Mouse (Mus musculus): Measurements from ENCODE around the gene Kdelc2. TPM values are rescaled to one million over a fixed set of nuclear protein-coding genes. Genes with fewer than 3 reads are reported as not detected.
A peak's percentile ranks its signal among the peaks of the same experiment; 100 is the strongest.

Gene Kdelc2
- polyA plus RNA-seq, 1 experiment = 1.4 TPM

DNA sequence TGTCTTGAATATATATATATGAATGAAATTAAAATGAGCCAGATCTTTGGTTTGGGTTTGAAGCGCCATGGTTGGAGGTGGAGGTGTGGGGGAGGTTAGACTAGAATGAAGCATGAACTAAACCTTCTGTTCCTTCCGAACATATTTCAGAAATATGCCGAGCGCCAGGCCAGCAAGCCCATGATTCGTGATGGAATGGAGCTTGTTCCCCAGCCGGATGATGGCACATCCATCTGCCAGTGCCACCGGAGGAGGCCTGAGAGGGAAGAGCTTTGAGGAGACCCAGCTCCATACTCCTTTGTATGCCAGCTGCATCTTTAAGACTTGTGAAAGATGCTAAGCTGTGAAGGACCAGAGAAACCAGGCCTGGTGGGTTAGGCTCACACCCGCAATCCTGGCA is 15.7 kb downstream of the Kdelc2 start:
- H3K27ac ChIP-seq (ENCODE audit: control insufficient read depth, insufficient read depth, low read depth, low read length) = no peak overlapping the region
- TF ChIP-seq POLR2A (IDR thresholded peaks at IDR 0.05; ENCODE audit: control insufficient read depth, low read depth, low read length) = no peak
- no peak for TF ChIP-seq CTCF (IDR thresholded peaks at IDR 0.05; ENCODE audit: control insufficient read depth, insufficient read depth, insufficient replicate concordance, low read depth, low read length)

DNA sequence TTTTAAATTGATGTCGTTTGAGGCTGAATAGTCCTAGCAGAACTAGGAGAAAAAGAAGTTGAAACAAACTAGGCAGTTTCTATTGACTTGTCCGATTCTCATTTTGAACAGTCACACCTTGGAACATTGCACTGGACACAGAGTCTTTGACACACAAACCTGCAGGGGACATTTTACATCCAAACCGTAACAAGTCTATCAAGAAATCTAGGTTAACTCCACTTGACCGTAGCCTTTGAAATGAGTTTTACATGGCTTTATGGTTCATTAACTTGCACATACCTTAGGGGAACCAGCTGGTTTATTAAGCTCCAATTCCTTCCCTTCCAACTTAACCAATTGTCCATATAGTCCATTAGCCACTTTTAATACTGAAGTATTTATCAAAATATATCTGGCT is 16.9 kb downstream of the Kdelc2 start:
- no peak for TF ChIP-seq CTCF (IDR thresholded peaks at IDR 0.05; ENCODE audit: control insufficient read depth, insufficient read depth, insufficient replicate concordance, low read depth, low read length)
- Histone ChIP-seq H3K27ac (ENCODE audit: control insufficient read depth, insufficient read depth, low read depth, low read length) (no peak overlapping the region), H3K27me3 (ENCODE audit: control insufficient read depth, insufficient read depth, low read length) (no peaks in the 10 kb centered on the region), H3K36me3 (ENCODE audit: control insufficient read depth, insufficient read depth, low read length) (no peaks in the 10 kb centered on the region), H3K4me3 (ENCODE audit: control insufficient read depth, low read depth, low read length) (no peak overlapping the region), H3K4me1 (ENCODE audit: control insufficient read depth, insufficient read depth, low read length) (peaks cover 18% of the 10 kb centered on the region)

More for the DNA sequence above, 15.7 kb downstream of the Kdelc2 start:
- H3K4me3 ChIP-seq (ENCODE audit: control insufficient read depth, low read depth, low read length) = no peak overlapping the region
- H3K4me1 ChIP-seq (ENCODE audit: control insufficient read depth, insufficient read depth, low read length) = peaks cover 11% of the 10 kb centered on the region
- no peaks in the 10 kb centered on the region for H3K36me3 ChIP-seq (ENCODE audit: control insufficient read depth, insufficient read depth, low read length)
- no peaks in the 10 kb centered on the region for H3K27me3 ChIP-seq (ENCODE audit: control insufficient read depth, insufficient read depth, low read length)

DNA sequence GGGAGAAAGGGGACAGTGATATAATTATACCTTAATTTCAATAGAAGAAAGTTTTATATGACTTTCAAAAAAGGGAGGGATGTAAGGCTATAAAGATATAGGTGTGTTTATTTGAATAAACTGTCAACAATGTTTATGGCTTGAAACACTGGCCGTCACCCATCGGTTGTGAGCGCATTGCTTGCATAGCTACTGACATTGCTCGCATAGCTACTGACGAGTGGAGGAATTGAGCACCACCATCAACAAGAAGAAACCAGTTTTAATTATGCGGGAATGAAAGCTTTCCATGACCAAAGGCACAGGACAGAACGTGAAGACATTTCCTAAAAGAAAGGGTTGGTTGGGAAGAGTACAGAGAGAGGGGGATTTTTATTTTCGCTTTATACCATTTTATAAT is 17.3 kb downstream of the Kdelc2 start:
- Histone ChIP-seq H3K4me1 (ENCODE audit: control insufficient read depth, insufficient read depth, low read length) (peaks cover 19% of the 10 kb centered on the region), H3K27me3 (ENCODE audit: control insufficient read depth, insufficient read depth, low read length) (no peaks in the 10 kb centered on the region), H3K4me3 (ENCODE audit: control insufficient read depth, low read depth, low read length) (no peak overlapping the region), H3K36me3 (ENCODE audit: control insufficient read depth, insufficient read depth, low read length) (no peaks in the 10 kb centered on the region), H3K27ac (ENCODE audit: control insufficient read depth, insufficient read depth, low read depth, low read length) (no peak overlapping the region)
- TF ChIP-seq CTCF (IDR thresholded peaks at IDR 0.05; ENCODE audit: control insufficient read depth, insufficient read depth, insufficient replicate concordance, low read depth, low read length) (no peak), POLR2A (IDR thresholded peaks at IDR 0.05; ENCODE audit: control insufficient read depth, low read depth, low read length) (no peak)

DNA sequence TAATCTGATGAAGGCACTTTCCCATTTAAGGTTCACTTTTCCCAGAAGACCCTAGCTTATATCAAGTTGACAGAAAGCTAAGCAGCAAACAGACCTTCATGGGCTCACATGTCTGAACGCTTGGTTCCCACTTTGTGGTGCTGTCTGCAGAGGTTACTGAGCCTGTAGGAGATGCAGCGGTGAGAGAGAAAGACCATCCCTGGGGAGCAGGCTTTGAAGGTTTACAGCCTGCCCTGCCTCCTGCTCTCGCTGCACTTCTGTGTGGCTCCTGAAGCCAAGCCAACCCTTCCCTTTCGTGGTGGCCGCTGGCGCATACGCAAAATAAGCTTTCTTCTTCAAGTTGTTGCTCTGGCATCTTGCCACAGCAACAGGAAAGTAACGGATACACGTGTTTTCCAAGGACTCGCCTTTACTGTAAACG is 18.5 kb downstream of the Kdelc2 start, which contains the start of gene 4930550C14Rik:
4930550C14Rik (plus strand) TSS at position 35 of the 421 bp plus-strand sequence.
- Histone ChIP-seq H3K4me1 (ENCODE audit: control insufficient read depth, insufficient read depth, low read length) (peaks cover 19% of the 10 kb centered on the region), H3K4me3 (ENCODE audit: control insufficient read depth, low read depth, low read length) (peak within 1 kb of the TSS; percentile 62), H3K36me3 (ENCODE audit: control insufficient read depth, insufficient read depth, low read length) (no peaks in the 10 kb centered on the region), H3K27me3 (ENCODE audit: control insufficient read depth, insufficient read depth, low read length) (no peaks in the 10 kb centered on the region), H3K27ac (ENCODE audit: control insufficient read depth, insufficient read depth, low read depth, low read length) (peak within 1 kb of the TSS; percentile 69)
- no peak for TF ChIP-seq CTCF (IDR thresholded peaks at IDR 0.05; ENCODE audit: control insufficient read depth, insufficient read depth, insufficient replicate concordance, low read depth, low read length)
- TF ChIP-seq POLR2A (IDR thresholded peaks at IDR 0.05; ENCODE audit: control insufficient read depth, low read depth, low read length) = no peak

DNA sequence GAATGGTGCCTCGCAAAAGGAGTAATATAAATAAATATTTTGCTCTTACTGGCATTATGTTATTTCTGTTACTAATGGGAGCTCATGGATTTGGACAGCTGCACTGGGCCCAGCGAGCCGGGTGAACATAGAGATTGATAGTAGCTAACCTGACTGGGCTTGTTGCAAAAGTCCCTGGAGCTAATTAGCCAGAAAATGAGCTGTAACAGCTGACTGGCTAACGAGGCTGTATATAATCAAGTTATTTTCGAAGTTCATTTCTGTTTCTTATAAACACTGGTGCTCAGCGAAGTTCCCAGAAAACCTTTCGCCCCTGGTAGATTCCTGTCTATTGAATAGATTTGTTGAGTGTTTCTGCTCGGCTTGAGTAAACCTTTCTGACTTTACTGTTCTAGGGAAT is 19.2 kb downstream of the Kdelc2 start:
- no peaks in the 10 kb centered on the region for H3K27me3 ChIP-seq (ENCODE audit: control insufficient read depth, insufficient read depth, low read length)
- no peak overlapping the region for H3K27ac ChIP-seq (ENCODE audit: control insufficient read depth, insufficient read depth, low read depth, low read length)
- H3K4me3 ChIP-seq (ENCODE audit: control insufficient read depth, low read depth, low read length) = no peak overlapping the region
- no peaks in the 10 kb centered on the region for H3K36me3 ChIP-seq (ENCODE audit: control insufficient read depth, insufficient read depth, low read length)
- H3K4me1 ChIP-seq (ENCODE audit: control insufficient read depth, insufficient read depth, low read length) = peaks cover 18% of the 10 kb centered on the region
- TF ChIP-seq CTCF (IDR thresholded peaks at IDR 0.05; ENCODE audit: control insufficient read depth, insufficient read depth, insufficient replicate concordance, low read depth, low read length) = no peak
- no peak for TF ChIP-seq POLR2A (IDR thresholded peaks at IDR 0.05; ENCODE audit: control insufficient read depth, low read depth, low read length)

DNA sequence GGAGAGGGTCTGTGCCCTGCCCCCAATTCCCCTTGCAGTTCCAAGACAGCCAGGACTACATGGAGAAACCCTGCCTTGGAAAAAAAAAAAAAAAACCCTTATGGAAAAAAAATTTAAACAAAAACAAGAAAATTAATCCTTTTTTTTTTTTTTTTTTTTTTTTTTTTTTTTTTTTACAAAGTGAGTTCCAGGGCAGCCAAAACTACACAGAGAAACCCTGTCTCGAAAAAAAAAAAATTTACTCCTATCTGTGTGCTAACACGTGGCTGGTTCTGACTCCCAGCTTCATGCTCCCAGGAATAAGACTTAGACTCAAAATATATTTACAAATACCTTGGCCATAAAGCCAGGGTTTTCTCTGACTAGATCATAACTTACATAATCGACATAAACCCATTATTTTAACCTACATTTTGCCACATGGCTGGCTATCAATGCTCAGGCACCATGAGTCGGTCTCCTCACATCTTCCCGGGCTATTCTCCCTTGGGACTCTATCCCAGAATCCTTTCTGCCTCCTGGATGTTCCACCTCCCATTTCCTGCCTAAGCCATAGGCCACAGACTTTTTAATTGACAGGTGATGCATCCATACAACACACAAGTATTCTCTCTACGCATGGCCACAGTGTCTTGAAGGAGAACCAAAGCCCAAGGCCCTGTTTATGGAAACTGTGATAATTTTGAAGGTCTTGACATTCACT is 20.4 kb downstream of the Kdelc2 start:
- H3K4me1 ChIP-seq (ENCODE audit: control insufficient read depth, insufficient read depth, low read length) = peaks cover 13% of the 10 kb centered on the region
- no peak for TF ChIP-seq POLR2A (IDR thresholded peaks at IDR 0.05; ENCODE audit: control insufficient read depth, low read depth, low read length)
- no peak for TF ChIP-seq CTCF (IDR thresholded peaks at IDR 0.05; ENCODE audit: control insufficient read depth, insufficient read depth, insufficient replicate concordance, low read depth, low read length)
- H3K27ac ChIP-seq (ENCODE audit: control insufficient read depth, insufficient read depth, low read depth, low read length) = no peak overlapping the region
- no peaks in the 10 kb centered on the region for H3K36me3 ChIP-seq (ENCODE audit: control insufficient read depth, insufficient read depth, low read length)
- H3K4me3 ChIP-seq (ENCODE audit: control insufficient read depth, low read depth, low read length) = peak overlapping the region; percentile 95; the same call in 1 of the 2 replicates
- H3K27me3 ChIP-seq (ENCODE audit: control insufficient read depth, insufficient read depth, low read length) = no peaks in the 10 kb centered on the region

DNA sequence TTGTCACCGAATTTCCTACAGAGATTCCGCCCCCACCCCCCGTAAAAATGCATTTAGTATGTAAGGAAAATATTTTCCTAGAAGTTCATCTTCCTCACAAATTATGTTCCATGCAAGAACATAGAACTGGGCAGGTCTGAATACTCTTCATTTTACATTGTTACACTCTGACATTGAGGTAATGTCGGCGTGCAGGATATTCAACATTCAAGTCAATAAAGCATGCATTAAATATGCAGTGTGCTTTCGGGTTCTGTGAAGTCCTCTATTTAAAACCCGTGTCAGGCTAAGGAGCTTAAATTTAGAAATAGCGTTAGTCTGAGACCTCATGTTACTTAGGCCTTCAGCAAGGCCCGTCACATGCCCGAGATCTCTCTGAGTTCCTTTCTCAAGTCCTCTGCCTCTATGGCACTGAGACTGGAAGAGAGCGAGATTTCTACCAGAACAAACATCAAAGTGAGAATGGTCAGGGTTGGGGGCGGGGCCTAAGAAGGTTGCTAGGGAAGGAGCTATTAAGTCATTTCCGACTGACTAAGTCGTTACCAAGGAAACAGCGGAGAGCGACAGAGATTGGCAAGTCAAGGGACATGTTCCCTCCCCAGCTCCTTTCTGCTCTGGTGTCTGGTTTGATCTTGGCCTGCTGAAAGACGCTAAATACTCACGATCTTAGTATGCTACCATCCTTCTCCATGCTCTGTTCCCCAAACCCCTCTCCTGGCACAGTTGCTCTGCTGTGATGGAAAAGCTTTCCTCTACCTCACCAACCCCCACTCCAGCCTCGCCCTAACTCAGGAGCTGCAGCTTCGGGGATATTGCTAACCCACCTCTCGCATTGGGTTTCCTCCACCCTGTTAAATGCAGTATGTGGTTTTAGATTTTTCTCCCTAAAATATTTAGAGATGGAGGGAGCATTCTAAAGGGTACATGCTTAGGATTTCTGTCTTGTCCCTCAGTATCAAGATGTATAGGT is 21.2 kb downstream of the Kdelc2 start:
- Histone ChIP-seq H3K36me3 (ENCODE audit: control insufficient read depth, insufficient read depth, low read length) (no peaks in the 10 kb centered on the region), H3K27ac (ENCODE audit: control insufficient read depth, insufficient read depth, low read depth, low read length) (peak overlapping the region; percentile 72)
- TF ChIP-seq POLR2A (IDR thresholded peaks at IDR 0.05; ENCODE audit: control insufficient read depth, low read depth, low read length) (peak; percentile 60; the same call in 1 of the 2 replicates), CTCF (IDR thresholded peaks at IDR 0.05; ENCODE audit: control insufficient read depth, insufficient read depth, insufficient replicate concordance, low read depth, low read length) (no peak)

More for the DNA sequence above, 21.2 kb downstream of the Kdelc2 start:
- Histone ChIP-seq H3K4me3 (ENCODE audit: control insufficient read depth, low read depth, low read length) (peak overlapping the region; percentile 95), H3K4me1 (ENCODE audit: control insufficient read depth, insufficient read depth, low read length) (peaks cover 13% of the 10 kb centered on the region), H3K27me3 (ENCODE audit: control insufficient read depth, insufficient read depth, low read length) (no peaks in the 10 kb centered on the region)
